ENCODE assay signal across 17 mouse cellular contexts in the genomic region with DNA sequence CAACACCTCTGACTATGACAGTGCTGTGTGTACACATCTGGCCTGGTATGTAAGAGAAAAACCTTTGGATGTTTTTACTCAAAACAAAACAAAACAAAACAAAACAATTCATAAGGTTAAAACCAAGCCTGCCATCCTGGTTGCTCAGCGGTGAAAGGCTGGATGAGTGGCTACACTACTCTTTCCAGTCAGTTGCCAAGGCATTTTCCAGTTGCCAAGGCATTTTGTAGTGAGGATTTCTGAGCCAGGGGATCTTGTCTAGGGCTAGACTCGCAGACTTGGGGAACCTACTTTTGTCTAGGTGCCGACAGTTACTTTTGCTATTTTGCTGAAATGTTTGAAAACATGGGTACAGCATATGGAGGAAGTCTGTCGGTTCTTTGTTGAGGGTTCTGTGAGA. TPM values are rescaled to one million over a fixed set of nuclear protein-coding genes. Genes with fewer than 3 reads are reported as not detected.
DNase-seq lines count a peak whose midpoint lies in the region; ATAC-seq lines count a peak whose summit lies in the region.
"Had no signal": no experiment of that assay in that cellular context is flagged by ENCODE, and none has a peak within 500 bp of the region (broad histone marks: within the 10 kb centered on the region; RNA-seq: fewer than 3 reads in every experiment).

No protein-coding gene starts in this region.

- H3K27ac ChIP-seq in hindbrain, embryonic 14.5 days, result no peak overlapping the region
- H3K27ac ChIP-seq in hindbrain, embryonic 11.5 days (ENCODE audit: low read depth, low read length), result no peak overlapping the region
- H3K27ac ChIP-seq in midbrain, embryonic 12.5 days (replicated peaks), result no peak overlapping the region
- H3K27ac ChIP-seq in midbrain, embryonic 11.5 days (ENCODE audit: low read depth, low read length), result no peak overlapping the region
- H3K27ac ChIP-seq in limb, embryonic 11.5 days (replicated peaks; ENCODE audit: low read depth, low read length), result peak overlapping the region; percentile 6; the same call in 1 of the 2 replicates
- H3K27ac ChIP-seq in midbrain, embryonic 15.5 days, result no peak overlapping the region
- H3K27ac ChIP-seq in kidney, embryonic 14.5 days (ENCODE audit: low read depth, low read length), result no peak overlapping the region
- H3K27ac ChIP-seq: forebrain, embryonic 15.5 days had no signal

- no peak for ATAC-seq in hindbrain, embryonic 14.5 days (ENCODE audit: low FRiP score)
- ATAC-seq in hindbrain, embryonic 11.5 days (ENCODE audit: low FRiP score), result no peak
- no peak for ATAC-seq in midbrain, embryonic 12.5 days (ENCODE audit: low FRiP score, low read depth)
- ATAC-seq in midbrain, embryonic 11.5 days (ENCODE audit: low FRiP score), result no peak
- no peak for ATAC-seq in limb, embryonic 11.5 days (ENCODE audit: insufficient number of reproducible peaks, low FRiP score, low TSS enrichment, low read depth)
- ATAC-seq in midbrain, embryonic 15.5 days (replicated peaks), result no peak
- ATAC-seq in kidney, embryonic 14.5 days (ENCODE audit: low FRiP score, low TSS enrichment), result no peak
- ATAC-seq: activated CD4-positive, CD25-positive, alpha-beta regulatory T cell, adult 4 months; forebrain, embryonic 15.5 days had no signal

- H3K9me3 ChIP-seq in hindbrain, embryonic 14.5 days (ENCODE audit: control insufficient read depth, low read length), result no peaks in the 10 kb centered on the region
- H3K9me3 ChIP-seq in hindbrain, embryonic 11.5 days (ENCODE audit: control insufficient read depth, low read length), result no peaks in the 10 kb centered on the region
- H3K9me3 ChIP-seq in midbrain, embryonic 12.5 days, result no peaks in the 10 kb centered on the region
- H3K9me3 ChIP-seq in midbrain, embryonic 11.5 days (ENCODE audit: control insufficient read depth, low read length), result no peaks in the 10 kb centered on the region
- H3K9me3 ChIP-seq in limb, embryonic 11.5 days (ENCODE audit: control insufficient read depth, low read length), result no peaks in the 10 kb centered on the region
- H3K9me3 ChIP-seq in midbrain, embryonic 15.5 days, result no peaks in the 10 kb centered on the region
- no peaks in the 10 kb centered on the region for H3K9me3 ChIP-seq in kidney, embryonic 14.5 days (ENCODE audit: control insufficient read depth, low read length)
- H3K9me3 ChIP-seq: embryonic facial prominence, embryonic 15.5 days; forebrain, embryonic 10.5 days; forebrain, embryonic 15.5 days; heart, embryonic 12.5 days; hindbrain, embryonic 10.5 days had no signal

- H3K4me1 ChIP-seq in hindbrain, embryonic 14.5 days (replicated peaks; ENCODE audit: control insufficient read depth, insufficient read depth, low read length), result peaks cover 17% of the 10 kb centered on the region
- peaks cover 4% of the 10 kb centered on the region; the same call in 1 of the 2 replicates for H3K4me1 ChIP-seq in hindbrain, embryonic 11.5 days (replicated peaks; ENCODE audit: control insufficient read depth, insufficient read depth, low read length)
- H3K4me1 ChIP-seq in midbrain, embryonic 12.5 days, result peaks cover 41% of the 10 kb centered on the region
- H3K4me1 ChIP-seq in midbrain, embryonic 11.5 days (ENCODE audit: control insufficient read depth, insufficient read depth, low read length), result peaks cover 25% of the 10 kb centered on the region
- peaks cover 15% of the 10 kb centered on the region; the same call in 1 of the 2 replicates for H3K4me1 ChIP-seq in limb, embryonic 11.5 days (ENCODE audit: control insufficient read depth, insufficient read depth, low read length)
- peaks cover 24% of the 10 kb centered on the region for H3K4me1 ChIP-seq in midbrain, embryonic 15.5 days
- no peaks in the 10 kb centered on the region for H3K4me1 ChIP-seq in kidney, embryonic 14.5 days (ENCODE audit: control insufficient read depth, insufficient read depth, low read length)

- H3K9ac ChIP-seq in hindbrain, embryonic 14.5 days, result no peak overlapping the region
- H3K9ac ChIP-seq in hindbrain, embryonic 11.5 days (ENCODE audit: low read depth, low read length), result no peak overlapping the region
- H3K9ac ChIP-seq in midbrain, embryonic 12.5 days (replicated peaks), result no peak overlapping the region
- H3K9ac ChIP-seq in midbrain, embryonic 11.5 days (ENCODE audit: low read length), result no peak overlapping the region
- H3K9ac ChIP-seq in limb, embryonic 11.5 days (ENCODE audit: low read length), result no peak overlapping the region
- no peak overlapping the region for H3K9ac ChIP-seq in midbrain, embryonic 15.5 days
- H3K9ac ChIP-seq in kidney, embryonic 14.5 days (ENCODE audit: low read depth, low read length), result no peak overlapping the region
- H3K9ac ChIP-seq: embryonic facial prominence, embryonic 15.5 days; forebrain, embryonic 15.5 days; heart, embryonic 12.5 days had no signal

- peak overlapping the region; percentile 38 for H3K4me2 ChIP-seq in hindbrain, embryonic 14.5 days (replicated peaks)
- H3K4me2 ChIP-seq in hindbrain, embryonic 11.5 days (replicated peaks; ENCODE audit: low read depth, low read length), result no peak overlapping the region
- peak overlapping the region; percentile 45; the same call in 1 of the 2 replicates for H3K4me2 ChIP-seq in midbrain, embryonic 12.5 days (replicated peaks)
- no peak overlapping the region; the same call in 1 of the 2 replicates for H3K4me2 ChIP-seq in midbrain, embryonic 11.5 days
- H3K4me2 ChIP-seq in limb, embryonic 11.5 days (ENCODE audit: low read depth, severe bottlenecking), result no peak overlapping the region
- H3K4me2 ChIP-seq in midbrain, embryonic 15.5 days, result peak overlapping the region; percentile 44; the same call in 1 of the 2 replicates
- H3K4me2 ChIP-seq in kidney, embryonic 14.5 days (replicated peaks; ENCODE audit: low read depth, low read length), result no peak overlapping the region
- H3K4me2 ChIP-seq: embryonic facial prominence, embryonic 15.5 days; forebrain, embryonic 15.5 days; heart, embryonic 12.5 days had no signal

- DNase-seq in hindbrain, embryonic 14.5 days (ENCODE audit: low spot score), result no peak
- no peak for DNase-seq in hindbrain, embryonic 11.5 days (ENCODE audit: low spot score)
- DNase-seq in midbrain, embryonic 11.5 days (ENCODE audit: low spot score, missing footprints), result no peak
- DNase-seq in limb, embryonic 11.5 days (ENCODE audit: low spot score), result no peak
- DNase-seq in adrenal gland, adult 18-20 months (ENCODE audit: low spot score in 2 of 2), result no peak
- DNase-seq: gastrocnemius, postnatal 10 days had no signal

- no peaks in the 10 kb centered on the region for H3K27me3 ChIP-seq in hindbrain, embryonic 14.5 days (ENCODE audit: control insufficient read depth, insufficient read depth, low read length)
- H3K27me3 ChIP-seq in hindbrain, embryonic 11.5 days (ENCODE audit: control insufficient read depth, insufficient read depth, low read length), result 0 out of 2 replicates have a peak, but pooled peaks cover 2% of the 10 kb centered on the region
- H3K27me3 ChIP-seq in midbrain, embryonic 12.5 days, result peaks cover 18% of the 10 kb centered on the region
- H3K27me3 ChIP-seq in midbrain, embryonic 11.5 days (ENCODE audit: control insufficient read depth, insufficient read depth, low read length), result peaks cover 2% of the 10 kb centered on the region; the same call in 1 of the 2 replicates
- H3K27me3 ChIP-seq in limb, embryonic 11.5 days (ENCODE audit: control insufficient read depth, insufficient read depth, low read length), result no peaks in the 10 kb centered on the region
- no peaks in the 10 kb centered on the region for H3K27me3 ChIP-seq in midbrain, embryonic 15.5 days (replicated peaks)
- H3K27me3 ChIP-seq in kidney, embryonic 14.5 days (ENCODE audit: control insufficient read depth, insufficient read depth, low read length), result no peaks in the 10 kb centered on the region
- H3K27me3 ChIP-seq: embryonic facial prominence, embryonic 15.5 days; forebrain, embryonic 15.5 days; heart, embryonic 12.5 days had no signal

- H3K36me3 ChIP-seq in hindbrain, embryonic 14.5 days (replicated peaks; ENCODE audit: control insufficient read depth, insufficient read depth), result no peaks in the 10 kb centered on the region
- H3K36me3 ChIP-seq in hindbrain, embryonic 11.5 days (ENCODE audit: control insufficient read depth, insufficient read depth, low read length), result no peaks in the 10 kb centered on the region
- H3K36me3 ChIP-seq in midbrain, embryonic 12.5 days, result no peaks in the 10 kb centered on the region
- H3K36me3 ChIP-seq in midbrain, embryonic 11.5 days (ENCODE audit: control insufficient read depth, insufficient read depth, low read length), result no peaks in the 10 kb centered on the region
- peaks cover 6% of the 10 kb centered on the region; the same call in 1 of the 2 replicates for H3K36me3 ChIP-seq in limb, embryonic 11.5 days (ENCODE audit: control insufficient read depth, insufficient read depth, low read length)
- H3K36me3 ChIP-seq in midbrain, embryonic 15.5 days (replicated peaks), result no peaks in the 10 kb centered on the region
- no peaks in the 10 kb centered on the region for H3K36me3 ChIP-seq in kidney, embryonic 14.5 days (ENCODE audit: control insufficient read depth, insufficient read depth, low read length)
- H3K36me3 ChIP-seq: forebrain, embryonic 10.5 days; forebrain, embryonic 15.5 days; heart, embryonic 12.5 days; hindbrain, embryonic 10.5 days had no signal

- no peak overlapping the region for H3K4me3 ChIP-seq in hindbrain, embryonic 14.5 days (replicated peaks; ENCODE audit: low read length)
- no peak overlapping the region for H3K4me3 ChIP-seq in hindbrain, embryonic 11.5 days (ENCODE audit: low read depth, low read length)
- H3K4me3 ChIP-seq in midbrain, embryonic 12.5 days, result no peak overlapping the region
- H3K4me3 ChIP-seq in midbrain, embryonic 11.5 days (ENCODE audit: low read depth, low read length), result no peak overlapping the region
- H3K4me3 ChIP-seq in limb, embryonic 11.5 days (ENCODE audit: low read depth, low read length), result no peak overlapping the region
- H3K4me3 ChIP-seq in midbrain, embryonic 15.5 days, result no peak overlapping the region
- H3K4me3 ChIP-seq in kidney, embryonic 14.5 days (ENCODE audit: low read length), result no peak overlapping the region
- H3K4me3 ChIP-seq: embryonic facial prominence, embryonic 15.5 days; erythroblast, embryonic 14.5 days; forebrain, embryonic 15.5 days; heart, embryonic 12.5 days had no signal

- WGBS in hindbrain, embryonic 14.5 days, result 54% methylated on average over 4 of the region's 4 CpGs
- 53% methylated on average over 4 of the region's 4 CpGs for WGBS in hindbrain, embryonic 11.5 days
- 53% methylated on average over 4 of the region's 4 CpGs for WGBS in midbrain, embryonic 12.5 days
- 54% methylated on average over 4 of the region's 4 CpGs for WGBS in midbrain, embryonic 11.5 days
- WGBS in limb, embryonic 11.5 days, result 75% methylated on average over 4 of the region's 4 CpGs
- WGBS in midbrain, embryonic 15.5 days, result 51% methylated on average over 4 of the region's 4 CpGs
- 75% methylated on average over 4 of the region's 4 CpGs for WGBS in kidney, embryonic 14.5 days

RNA-seq across cellular contexts. Expression of a gene that starts 31.6 kb away (rescaled TPM):
- 10.2 and 11.6 TPM in 2 replicates for polyA plus RNA-seq in hindbrain, embryonic 14.5 days (2014; fragmentation: Nextera tagmentation; extraction: Ambion mirVana)
- 9.7 and 10.8 TPM in 2 replicates for polyA plus RNA-seq in hindbrain, embryonic 11.5 days (2014; fragmentation: Nextera tagmentation; extraction: Ambion mirVana)
- 8.3 and 8.9 TPM in 2 replicates for polyA plus RNA-seq in midbrain, embryonic 12.5 days (2016; fragmentation: Nextera tagmentation; extraction: Ambion mirVana)
- 6.4 and 7.3 TPM in 2 replicates for polyA plus RNA-seq in midbrain, embryonic 11.5 days (2014; fragmentation: Nextera tagmentation; extraction: Ambion mirVana)
- polyA plus RNA-seq in limb, embryonic 11.5 days (2014; fragmentation: Nextera tagmentation; extraction: Ambion mirVana), result 26.7 and 30.0 TPM in 2 replicates
- 6.9 and 9.2 TPM in 2 replicates for polyA plus RNA-seq in midbrain, embryonic 15.5 days (2015; fragmentation: Nextera tagmentation; extraction: Ambion mirVana)
- 4.8 and 6.6 TPM in 2 replicates for polyA plus RNA-seq in kidney, embryonic 14.5 days (2014; fragmentation: Nextera tagmentation; extraction: Ambion mirVana)
- total RNA-seq in adrenal gland, adult 18-20 months (2021), result 10 to 100 TPM; 15.3 to 18.5 TPM
- total RNA-seq: MEL had no signal
- polyA plus RNA-seq: erythroblast, embryonic 14.5 days had no signal

RNA-seq across cellular contexts. Expression of a gene that starts 42.0 kb away (rescaled TPM):
- 3.4 and 3.9 TPM in 2 replicates for polyA plus RNA-seq in hindbrain, embryonic 14.5 days (2014; fragmentation: Nextera tagmentation; extraction: Ambion mirVana)
- 2.7 TPM in 2 replicates for polyA plus RNA-seq in hindbrain, embryonic 11.5 days (2014; fragmentation: Nextera tagmentation; extraction: Ambion mirVana)
- 4.0 TPM in 2 replicates for polyA plus RNA-seq in midbrain, embryonic 12.5 days (2016; fragmentation: Nextera tagmentation; extraction: Ambion mirVana)
- polyA plus RNA-seq in midbrain, embryonic 11.5 days (2014; fragmentation: Nextera tagmentation; extraction: Ambion mirVana), result 2.8 and 2.9 TPM in 2 replicates
- 2.4 and 2.8 TPM in 2 replicates for polyA plus RNA-seq in limb, embryonic 11.5 days (2014; fragmentation: Nextera tagmentation; extraction: Ambion mirVana)
- 3.4 and 4.0 TPM in 2 replicates for polyA plus RNA-seq in midbrain, embryonic 15.5 days (2015; fragmentation: Nextera tagmentation; extraction: Ambion mirVana)
- 2.1 and 2.4 TPM in 2 replicates for polyA plus RNA-seq in kidney, embryonic 14.5 days (2014; fragmentation: Nextera tagmentation; extraction: Ambion mirVana)
- 1 to 10 TPM; 6.2 to 7.3 TPM for total RNA-seq in adrenal gland, adult 18-20 months (2021)

Comparison
In these comparisons a context has a peak if more than half of its experiments do, and no peak if none do; other contexts are left out.
1. H3K4me2 ChIP-seq: peak in hindbrain, embryonic 14.5 days (single experiment), midbrain, embryonic 12.5 days (single experiment) and midbrain, embryonic 15.5 days (single experiment); none in hindbrain, embryonic 11.5 days (single experiment), midbrain, embryonic 11.5 days (single experiment), limb, embryonic 11.5 days (single experiment) and kidney, embryonic 14.5 days (single experiment).